Mouse (Mus musculus) C2C12 (cell line): ENCODE data around the gene P2ry12. TPM values are rescaled to one million over a fixed set of nuclear protein-coding genes. Genes with fewer than 3 reads are reported as not detected.

Source experiments
- H3K27me3 ChIP-seq: one replicate; pipeline ENCODE4 v1.6.1; 2011; ENCODE audit not compliant: control insufficient read depth, insufficient read depth, insufficient read length
- H3K36me3 ChIP-seq: one replicate; pipeline ENCODE4 v1.6.1; 2011; ENCODE audit not compliant: control insufficient read depth, insufficient read depth
- H3K4me3 ChIP-seq: one replicate; pipeline ENCODE4 v1.5.1; 2011; ENCODE audit warnings: mild to moderate bottlenecking, control low read depth; ENCODE audit not compliant: poor library complexity, insufficient read depth, severe bottlenecking
- H3K79me2 ChIP-seq: one replicate; pipeline ENCODE4 v1.6.1; 2011; ENCODE audit not compliant: control insufficient read depth, insufficient read depth
- H3K79me3 ChIP-seq: one replicate; pipeline ENCODE4 v1.6.1; 2011; ENCODE audit warnings: low read depth, control low read depth
- H3ac ChIP-seq: one replicate; pipeline ENCODE3; 2011; ENCODE audit warnings: low read depth; ENCODE audit not compliant: control insufficient read depth, insufficient read length
- CEBPB ChIP-seq: IDR thresholded peaks from one replicate; pipeline ENCODE4 v1.6.1; 2011; ENCODE audit warnings: low read depth, mild to moderate bottlenecking, control low read depth, moderate library complexity
- CTCF ChIP-seq: IDR thresholded peaks from one replicate; pipeline ENCODE4 v1.5.1; 2011; ENCODE audit not compliant: control insufficient read depth, insufficient read depth, insufficient read length
- FOSL1 ChIP-seq: IDR thresholded peaks from one replicate; pipeline ENCODE4 v1.8.0; 2011; ENCODE audit warnings: mild to moderate bottlenecking, low read length; ENCODE audit not compliant: poor library complexity, insufficient read depth, severe bottlenecking
- MAX ChIP-seq: IDR thresholded peaks from one replicate; pipeline ENCODE4 v1.6.1; 2011; ENCODE audit warnings: mild to moderate bottlenecking, control low read depth
- MYOD1 ChIP-seq: IDR thresholded peaks from one replicate; pipeline ENCODE4 v1.6.1; 2011; ENCODE audit warnings: low read depth; ENCODE audit not compliant: control insufficient read depth, insufficient read length
- MYOG ChIP-seq: IDR thresholded peaks from one replicate; pipeline ENCODE4 v1.6.1; 2011; ENCODE audit not compliant: control insufficient read depth, insufficient read length; ENCODE audit errors: extremely low read depth
- USF1 ChIP-seq: IDR thresholded peaks from one replicate; pipeline ENCODE4 v1.6.1; 2011; ENCODE audit warnings: low read depth, mild to moderate bottlenecking, control low read depth, moderate library complexity
- polyA plus RNA-seq: library from polyadenylated mRNA; unstranded; fragments of >200 nt; fragmentation: generic; extraction: Trizol; gene quantifications from one replicate; pipeline ENCODE4 v1.2.1, GENCODE M21; 2012; ENCODE audit warnings: missing spikeins

Gene P2ry12
- polyA plus RNA-seq, 1 experiment, result not detected

DNA sequence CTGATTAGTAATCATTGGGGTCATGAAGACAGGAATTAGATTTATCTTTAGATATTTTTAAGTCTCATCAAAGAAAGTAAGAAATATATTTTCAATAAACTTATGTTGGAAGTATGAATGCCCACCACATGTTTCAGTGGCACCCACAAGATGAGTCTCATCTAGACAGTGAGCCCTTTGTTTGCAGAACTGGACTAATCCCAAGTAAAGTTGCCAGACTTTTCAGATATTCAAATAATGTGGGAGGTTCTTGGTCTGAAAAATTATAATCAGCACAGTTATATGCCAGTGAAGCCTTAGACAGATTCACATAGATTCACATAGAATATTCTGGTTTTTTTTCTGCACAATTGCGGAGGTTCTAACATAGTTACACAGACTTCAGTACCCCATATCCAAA lies 12.2 kb downstream of the P2ry12 start:
- Histone ChIP-seq H3K4me3 (no peak overlapping the region), H3K36me3 (no peaks in the 10 kb centered on the region), H3ac (no peak overlapping the region), H3K79me2 (no peaks in the 10 kb centered on the region), H3K79me3 (no peaks in the 10 kb centered on the region), H3K27me3 (no peaks in the 10 kb centered on the region)
- no peak for TF ChIP-seq CEBPB
- TF ChIP-seq FOSL1, result no peak
- no peak for TF ChIP-seq USF1
- no peak for TF ChIP-seq MYOG
- TF ChIP-seq MAX, result no peak
- TF ChIP-seq MYOD1, result no peak
- no peak for TF ChIP-seq CTCF

DNA sequence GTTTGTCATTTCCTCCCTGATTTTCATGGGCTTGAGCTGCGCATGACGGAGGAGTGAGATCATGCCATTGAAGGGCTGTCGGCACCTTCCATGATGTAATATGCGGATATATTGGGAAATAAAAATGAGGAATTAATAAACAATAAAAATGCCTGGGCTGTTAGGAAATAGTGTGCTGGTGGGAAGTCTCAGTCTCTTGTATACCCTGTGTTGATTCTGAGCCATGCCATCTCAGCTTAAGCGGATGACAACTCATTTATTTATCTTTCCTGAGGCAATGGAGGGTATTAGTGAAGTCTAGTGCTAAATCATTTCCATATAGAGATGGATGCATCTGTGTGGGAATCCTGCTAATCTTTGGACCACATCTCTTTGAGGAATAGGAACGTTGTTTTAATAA lies 14.6 kb downstream of the P2ry12 start:
- H3ac ChIP-seq, result no peak overlapping the region
- H3K36me3 ChIP-seq, result no peaks in the 10 kb centered on the region
- TF ChIP-seq CTCF (no peak), MAX (no peak), MYOD1 (no peak), MYOG (no peak), USF1 (no peak), CEBPB (no peak), FOSL1 (no peak)
- no peaks in the 10 kb centered on the region for H3K79me3 ChIP-seq
- no peaks in the 10 kb centered on the region for H3K27me3 ChIP-seq
- H3K4me3 ChIP-seq, result no peak overlapping the region
- no peaks in the 10 kb centered on the region for H3K79me2 ChIP-seq

DNA sequence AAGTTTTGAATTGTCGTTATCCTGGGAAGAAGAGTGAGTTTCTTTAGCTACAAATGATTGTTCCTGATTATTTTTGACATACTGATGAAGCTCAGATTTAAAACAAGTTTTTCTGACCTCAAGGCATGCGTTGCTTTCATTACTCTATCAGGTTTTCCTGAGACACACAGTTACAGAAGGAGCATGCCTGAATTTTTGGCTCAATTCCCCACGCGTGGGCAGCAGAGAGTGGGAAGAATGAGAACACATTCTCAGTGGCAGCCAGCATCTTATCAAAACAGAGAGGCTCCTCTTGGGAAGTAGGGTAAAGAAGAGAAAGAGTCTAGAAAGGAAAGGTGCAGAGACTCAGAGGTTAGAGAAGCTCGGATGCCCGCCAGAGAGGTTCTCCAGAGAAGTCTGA lies 19.3 kb downstream of the P2ry12 start:
- Histone ChIP-seq H3K79me2 (no peaks in the 10 kb centered on the region), H3K36me3 (no peaks in the 10 kb centered on the region), H3K27me3 (no peaks in the 10 kb centered on the region), H3K4me3 (no peak overlapping the region), H3K79me3 (no peaks in the 10 kb centered on the region), H3ac (no peak overlapping the region)
- TF ChIP-seq CEBPB, result no peak
- no peak for TF ChIP-seq USF1
- TF ChIP-seq MYOD1, result no peak
- no peak for TF ChIP-seq CTCF
- TF ChIP-seq MYOG, result no peak

DNA sequence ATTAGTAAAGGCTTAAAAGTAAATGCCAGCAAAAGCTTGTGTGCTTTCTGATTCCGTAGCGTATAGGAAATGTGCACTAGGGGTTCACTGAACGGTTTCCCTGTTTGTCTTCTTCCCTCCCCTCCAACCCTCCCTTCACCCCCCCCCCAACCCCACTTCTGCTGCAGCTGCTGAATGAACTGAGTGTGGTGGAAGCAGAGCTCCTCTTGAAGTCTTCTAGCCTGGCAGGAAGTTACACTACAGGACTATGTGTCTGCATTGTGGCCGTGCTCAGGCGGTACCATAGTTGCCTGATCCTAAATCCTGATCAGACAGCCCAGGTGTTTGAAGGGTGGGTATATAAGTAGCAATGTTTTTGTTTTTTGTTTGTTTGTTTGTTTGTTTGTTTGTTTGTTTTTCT lies 27.8 kb downstream of the P2ry12 start:
- Histone ChIP-seq H3K27me3 (no peaks in the 10 kb centered on the region), H3K36me3 (no peaks in the 10 kb centered on the region), H3K79me2 (no peaks in the 10 kb centered on the region), H3ac (no peak overlapping the region), H3K79me3 (no peaks in the 10 kb centered on the region), H3K4me3 (no peak overlapping the region)
- no peak for TF ChIP-seq USF1
- no peak for TF ChIP-seq CTCF
- no peak for TF ChIP-seq CEBPB
- no peak for TF ChIP-seq MYOG
- no peak for TF ChIP-seq MYOD1
- no peak for TF ChIP-seq MAX
- no peak for TF ChIP-seq FOSL1

DNA sequence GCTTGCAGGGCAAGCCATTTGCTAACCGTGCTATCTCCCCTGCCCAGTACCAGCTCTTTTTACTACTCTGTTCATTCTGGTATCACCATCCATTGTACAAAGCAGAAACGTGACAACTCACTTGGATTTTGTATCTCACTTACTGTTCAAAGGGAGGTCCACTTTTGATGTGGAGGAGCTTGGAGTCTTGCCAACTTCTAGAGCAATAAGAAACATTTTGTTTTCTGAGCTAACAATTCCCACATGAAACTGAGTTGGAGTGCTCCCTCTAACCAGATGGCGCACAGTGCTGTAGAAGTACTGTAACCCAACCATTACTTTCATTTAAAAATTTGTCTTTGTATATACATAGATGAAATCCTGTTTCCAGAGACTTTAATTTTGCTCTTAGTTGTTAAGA lies 31.8 kb downstream of the P2ry12 start:
- TF ChIP-seq CTCF (no peak), FOSL1 (no peak), MYOD1 (no peak), USF1 (no peak), MAX (no peak), MYOG (no peak), CEBPB (no peak)
- H3K79me3 ChIP-seq, result no peaks in the 10 kb centered on the region
- H3K4me3 ChIP-seq, result no peak overlapping the region
- no peaks in the 10 kb centered on the region for H3K79me2 ChIP-seq
- H3K36me3 ChIP-seq, result no peaks in the 10 kb centered on the region
- H3ac ChIP-seq, result no peak overlapping the region
- no peaks in the 10 kb centered on the region for H3K27me3 ChIP-seq

DNA sequence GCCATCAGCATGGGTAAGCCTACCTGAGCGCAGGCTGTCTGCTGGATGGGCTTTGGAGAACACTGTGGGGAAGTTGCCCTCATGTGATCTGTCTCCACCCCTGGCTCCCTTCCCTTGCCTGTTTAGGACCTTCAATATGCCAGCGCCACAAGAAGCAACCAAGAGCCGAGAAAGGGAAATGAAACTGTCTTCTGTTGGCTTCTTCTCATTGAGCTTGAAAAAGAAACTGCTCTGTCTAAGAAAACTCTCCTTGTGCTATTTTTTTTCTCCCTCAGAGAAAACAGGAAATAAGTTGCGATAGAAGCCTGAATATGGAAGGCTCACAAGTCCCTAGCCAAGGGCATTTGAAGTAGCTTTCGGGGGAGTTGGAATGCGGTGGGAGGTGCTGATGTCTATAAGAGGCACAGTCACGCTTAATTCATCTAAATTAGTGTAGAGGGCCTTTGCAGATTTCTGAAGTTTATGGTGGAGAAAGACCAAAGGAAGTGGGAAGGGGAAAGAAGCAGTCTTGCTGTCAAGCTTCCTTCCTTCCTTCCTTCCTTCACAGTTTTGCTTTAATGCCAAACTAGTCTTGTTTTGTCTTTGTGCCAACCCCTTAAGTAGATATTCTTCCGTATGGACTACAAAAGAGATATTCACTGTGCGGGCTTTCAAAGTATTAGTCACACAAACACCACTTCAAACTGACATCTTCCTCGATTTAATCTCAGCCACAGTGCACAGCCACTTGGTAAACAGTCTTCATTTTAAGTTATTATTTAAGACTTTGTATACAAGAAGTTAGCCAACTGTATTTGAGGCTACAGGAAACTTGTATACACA lies 33.7 kb downstream of the P2ry12 start:
- no peaks in the 10 kb centered on the region for H3K27me3 ChIP-seq
- no peak for TF ChIP-seq MYOG
- TF ChIP-seq FOSL1, result no peak
- TF ChIP-seq USF1, result no peak
- TF ChIP-seq MAX, result no peak
- no peak for TF ChIP-seq MYOD1
- no peak for TF ChIP-seq CTCF
- no peak for TF ChIP-seq CEBPB

More for the DNA sequence above, 33.7 kb downstream of the P2ry12 start:
- no peaks in the 10 kb centered on the region for H3K79me2 ChIP-seq
- no peak overlapping the region for H3ac ChIP-seq
- H3K36me3 ChIP-seq, result no peaks in the 10 kb centered on the region
- no peak overlapping the region for H3K4me3 ChIP-seq
- H3K79me3 ChIP-seq, result no peaks in the 10 kb centered on the region
